Mouse (Mus musculus): ENCODE measurements around the gene Dennd1a.

GRCm38 (mm10) chr2:37971726-37972125 is 315.5 kb downstream of the Dennd1a start:
- TF ChIP-seq CTCF (IDR thresholded peaks at IDR 0.05): no peak
- no peak for TF ChIP-seq POLR2A (IDR thresholded peaks at IDR 0.05; ENCODE audit: insufficient read depth, low read depth, low read length)
- no peak for TF ChIP-seq EP300 (IDR thresholded peaks at IDR 0.05; ENCODE audit: insufficient read depth, low read depth, low read length)

Measured in heart, adult 2 months (tissue).